Mouse (Mus musculus) brain, embryonic 18.5 days (tissue): ENCODE results near the gene Hdac7.

Experiments
- DNase-seq: peaks from one replicate; pipeline ENCODE4 v3.0.0-alpha.2; 2012; ENCODE audit warnings: low read depth, low spot score

The Hdac7 gene

GRCm38 (mm10) chr15:97746748-97747147 lies 97.6 kb downstream of the Hdac7 start:
- no peak for DNase-seq

DNA sequence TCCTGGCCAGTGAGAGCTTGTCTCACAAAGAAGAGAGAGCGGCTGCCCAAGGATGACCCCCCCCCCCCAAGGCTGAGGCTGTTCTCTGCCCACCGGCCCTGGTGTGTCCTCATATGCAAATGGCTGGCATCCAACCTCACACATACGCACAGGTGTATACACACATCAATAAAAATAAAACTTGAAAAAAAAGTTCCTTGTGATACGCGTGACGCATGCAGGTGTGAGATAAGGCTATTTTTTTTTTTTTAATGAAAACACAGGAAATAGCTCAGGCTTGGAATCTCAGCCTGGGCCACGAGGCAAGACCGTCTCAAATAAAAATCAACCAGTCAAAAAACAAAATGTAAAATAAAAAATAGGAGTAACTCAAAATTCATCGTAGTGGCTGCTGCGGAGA lies 98.0 kb downstream of the Hdac7 start:
- no peak for DNase-seq

GRCm38 (mm10) chr15:97745331-97745730 lies 99.0 kb downstream of the Hdac7 start:
- no peak for DNase-seq

- DNase-seq = no peak
Observed at GRCm38 (mm10) chr15:97744930-97745329, 99.4 kb downstream of the Hdac7 start.

- no peak for DNase-seq
Observed at GRCm38 (mm10) chr15:97743961-97744525, 100.3 kb downstream of the Hdac7 start.

DNA sequence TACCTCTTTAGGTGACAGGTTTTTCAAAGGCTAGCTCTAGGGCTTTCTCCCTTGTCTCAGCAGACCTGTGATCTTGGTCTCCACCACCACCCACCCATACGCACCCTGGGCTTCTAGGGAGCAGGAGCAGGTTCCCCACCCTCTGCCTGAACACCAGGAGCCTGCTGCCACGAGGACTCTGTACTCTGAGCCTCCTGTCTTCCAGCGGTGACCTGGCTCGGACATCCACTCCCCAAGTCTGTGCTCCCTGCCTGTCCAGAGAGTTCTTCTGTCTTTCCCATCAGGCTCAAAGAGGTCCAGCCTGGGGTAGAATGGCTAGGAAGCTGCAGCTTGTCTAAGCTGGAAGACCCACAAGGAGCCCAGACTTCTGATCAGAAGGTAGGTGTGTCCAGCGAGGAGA lies 101.1 kb downstream of the Hdac7 start:
- no peak for DNase-seq
